Mouse (Mus musculus) spleen, adult 2 months (tissue): ENCODE measurements around the gene Cxcl16.

Experiments
- CTCF ChIP-seq: fragments of 200-500 bp; IDR thresholded peaks from 2 replicates; pipeline ENCODE4 v1.5.1; 2011; ENCODE audit warnings: mild to moderate bottlenecking, inconsistent platforms; ENCODE audit not compliant: insufficient read depth, insufficient read length, insufficient replicate concordance; ENCODE audit errors: extremely low read depth
- POLR2A ChIP-seq: fragments of 200-500 bp; IDR thresholded peaks from 2 replicates; pipeline ENCODE4 v1.6.1; 2011; ENCODE audit warnings: low read depth, low read length, inconsistent platforms

DNA sequence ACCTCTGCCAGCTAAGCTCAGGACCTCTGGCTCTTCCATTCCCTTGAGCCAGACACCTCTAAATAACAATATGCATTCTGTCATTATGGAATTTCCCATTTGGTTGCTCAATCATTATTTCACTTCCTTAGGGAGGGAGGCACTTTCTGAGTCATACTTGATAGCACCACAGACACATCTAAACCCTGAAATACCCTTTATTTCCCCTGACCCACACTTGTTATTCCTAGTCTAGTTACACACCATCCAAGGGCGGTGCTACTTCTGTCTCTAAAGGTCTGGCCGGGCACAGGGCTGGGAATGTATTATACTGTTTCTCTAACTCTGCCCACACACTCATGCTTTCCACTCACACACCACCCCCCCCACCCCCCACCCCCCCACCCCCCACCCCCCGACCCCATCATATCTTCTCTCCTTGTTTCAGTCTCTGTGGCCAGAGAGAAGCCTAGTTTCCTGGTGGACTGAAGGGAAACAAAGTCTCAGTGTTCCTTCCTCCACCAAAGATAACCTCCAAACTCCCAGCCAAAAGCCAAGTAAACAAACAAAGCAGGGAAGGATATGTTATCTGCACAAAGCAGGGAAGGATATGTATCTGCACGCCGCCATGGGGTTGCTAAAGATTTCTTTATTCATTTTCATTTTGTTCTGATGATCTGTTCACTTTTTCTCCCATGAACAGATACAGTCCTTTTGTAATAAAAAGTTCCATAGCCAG is 8.3 kb upstream of the Cxcl16 start:
- no peak for TF ChIP-seq CTCF
- TF ChIP-seq POLR2A: no peak
